Mouse (Mus musculus): Measurements from ENCODE around the gene Bicra. TPM values are rescaled to one million over a fixed set of nuclear protein-coding genes. Genes with fewer than 3 reads are reported as not detected.

The Bicra gene
- total and polyA plus RNA-seq, 3 experiments, result 0.81 to 14.1 TPM; not detected in 1

DNA sequence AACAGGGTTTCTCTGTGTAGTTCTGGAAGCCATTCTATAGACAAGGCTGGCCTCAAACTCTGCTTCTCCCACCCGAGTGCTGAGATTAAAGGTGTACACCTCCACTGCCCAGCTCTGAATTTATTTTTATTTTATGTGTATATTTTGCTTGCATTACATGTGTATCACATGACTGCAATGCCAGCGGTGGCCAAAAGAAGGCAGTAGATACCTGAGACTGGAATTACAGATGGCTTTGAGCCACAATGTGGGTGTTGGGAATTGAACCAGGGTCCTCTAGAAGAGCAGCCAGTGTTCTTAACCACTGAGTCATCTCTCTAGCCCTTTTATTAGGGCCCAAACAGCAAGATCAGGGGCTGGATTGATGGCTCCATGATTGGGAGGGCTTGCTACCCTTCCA is 117.2 kb downstream of the Bicra start:
- peaks cover 0 to 5% of the 10 kb centered on the region in 2 experiments; a peak in 2 of 4 replicates for H3K4me1 ChIP-seq (ENCODE audit: control insufficient read depth in 1 of 2, insufficient read depth in 2 of 2, low read length in 2 of 2)
- DNase-seq (ENCODE audit: low read depth, low spot score), result peak; percentile 71
- H3K9ac ChIP-seq (ENCODE audit: control insufficient read depth, low read depth, low read length, poor library complexity, severe bottlenecking), result no peak overlapping the region
- H3K27ac ChIP-seq (ENCODE audit: control insufficient read depth, low read depth, low read length), result no peak overlapping the region
- H3K4me3 ChIP-seq (ENCODE audit: control insufficient read depth in 1 of 2, insufficient read depth in 1 of 2, low read depth in 2 of 2, low read length in 2 of 2), result no peak overlapping the region
- H3K36me3 ChIP-seq (ENCODE audit: control insufficient read depth in 1 of 2, insufficient read depth in 2 of 2, low read length in 2 of 2), result peaks cover 0 to 2% of the 10 kb centered on the region in 2 experiments; a peak in 1 of 4 replicates
- no peaks in the 10 kb centered on the region for H3K27me3 ChIP-seq (ENCODE audit: control insufficient read depth in 1 of 2, insufficient read depth in 2 of 2, low read length in 2 of 2)
- TF ChIP-seq USF2 (IDR thresholded peaks at IDR 0.05; ENCODE audit: borderline replicate concordance in 1 of 2, insufficient read depth in 1 of 2, low read depth in 1 of 2, low read length in 2 of 2), result no peak
- no peak for TF ChIP-seq ETS1 (IDR thresholded peaks at IDR 0.05; ENCODE audit: low read depth, low read length)
- no peak for TF ChIP-seq MXI1 (IDR thresholded peaks at IDR 0.05; ENCODE audit: low read depth, low read length)
- TF ChIP-seq RAD21 (IDR thresholded peaks at IDR 0.05; ENCODE audit: low read depth, low read length), result peak; percentile 73
- TF ChIP-seq ZNF384 (IDR thresholded peaks at IDR 0.05; ENCODE audit: low read depth, low read length), result no peak
- TF ChIP-seq ZC3H11A (IDR thresholded peaks at IDR 0.05; ENCODE audit: low read depth, low read length), result peak; percentile 32; the same call in 1 of the 2 replicates
- TF ChIP-seq KAT2A (conservative IDR thresholded peaks at IDR 0.05; ENCODE audit: low read depth, low read length), result no peak
- TF ChIP-seq SMC3 (IDR thresholded peaks at IDR 0.05; ENCODE audit: low read depth, low read length), result peak; percentile 50
- peak; percentile 82 for TF ChIP-seq USF1 (IDR thresholded peaks at IDR 0.05; ENCODE audit: low read depth, low read length)
- no peak for TF ChIP-seq CHD1 (IDR thresholded peaks at IDR 0.05; ENCODE audit: low read depth, low read length)
- TF ChIP-seq CTCF (IDR thresholded peaks at IDR 0.05 in 2 of 3, conservative IDR thresholded peaks at IDR 0.05 in 1 of 3; ENCODE audit: control insufficient read depth in 1 of 3, insufficient read depth in 1 of 3, low read depth in 2 of 3, low read length in 3 of 3, poor library complexity in 1 of 3, severe bottlenecking in 1 of 3), result peak; percentile 43 to 72 (median 61)
- no peak for TF ChIP-seq ZMIZ1 (IDR thresholded peaks at IDR 0.05; ENCODE audit: low read depth, low read length)
- TF ChIP-seq MAZ (IDR thresholded peaks at IDR 0.05; ENCODE audit: low read depth, low read length), result no peak
- H3K79me2 ChIP-seq (ENCODE audit: control insufficient read depth, insufficient read depth, low read length, poor library complexity), result no peaks in the 10 kb centered on the region
- H3K9me3 ChIP-seq (replicated peaks; ENCODE audit: insufficient read depth, low read length), result no peaks in the 10 kb centered on the region

DNA sequence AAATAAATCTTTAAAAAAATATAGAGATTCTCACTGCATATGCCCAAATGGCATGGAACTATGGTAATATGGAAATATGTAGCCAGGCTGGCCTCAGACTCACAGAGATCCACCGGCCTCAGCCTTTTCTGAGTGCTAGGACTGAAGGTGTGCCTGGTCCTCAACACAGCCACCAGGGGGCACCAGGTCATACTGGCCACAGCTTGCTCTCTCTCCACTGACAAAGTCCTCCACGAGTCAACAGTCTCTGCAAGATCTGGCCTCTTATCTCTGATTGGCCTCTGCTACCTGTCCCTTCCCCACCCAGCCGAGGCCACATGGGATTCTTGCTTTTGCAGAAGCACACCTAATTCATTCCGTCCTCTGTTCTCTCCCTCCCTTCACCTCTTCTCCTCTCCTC is 117.8 kb downstream of the Bicra start:
- peak; percentile 87 for DNase-seq (ENCODE audit: low read depth, low spot score)
- no peak overlapping the region for H3K4me3 ChIP-seq (ENCODE audit: control insufficient read depth in 1 of 2, insufficient read depth in 1 of 2, low read depth in 2 of 2, low read length in 2 of 2)
- TF ChIP-seq SIN3A (IDR thresholded peaks at IDR 0.05; ENCODE audit: low read length) (peak; percentile 45; the same call in 1 of the 2 replicates), MYC (IDR thresholded peaks at IDR 0.05; ENCODE audit: low read depth, low read length) (0 out of 2 replicates have a peak, but pooled peaks have one; percentile 50), GABPA (IDR thresholded peaks at IDR 0.05; ENCODE audit: low read depth, low read length) (no peak), GATA1 (IDR thresholded peaks at IDR 0.05; ENCODE audit: low read depth, low read length) (0 out of 2 replicates have a peak, but pooled peaks have one; percentile 25), RAD21 (IDR thresholded peaks at IDR 0.05; ENCODE audit: low read depth, low read length) (peak; percentile 65), SMC3 (IDR thresholded peaks at IDR 0.05; ENCODE audit: low read depth, low read length) (peak; percentile 91), CTCF (IDR thresholded peaks at IDR 0.05 in 2 of 3, conservative IDR thresholded peaks at IDR 0.05 in 1 of 3; ENCODE audit: control insufficient read depth in 1 of 3, insufficient read depth in 1 of 3, low read depth in 2 of 3, low read length in 3 of 3, poor library complexity in 1 of 3, severe bottlenecking in 1 of 3) (peak; percentile 81 to 92 (median 90)), ZC3H11A (IDR thresholded peaks at IDR 0.05; ENCODE audit: low read depth, low read length) (peak; percentile 69), MXI1 (IDR thresholded peaks at IDR 0.05; ENCODE audit: low read depth, low read length) (peak; percentile 75), JUND (IDR thresholded peaks at IDR 0.05; ENCODE audit: low read depth, low read length) (no peak), ZNF384 (IDR thresholded peaks at IDR 0.05; ENCODE audit: low read depth, low read length) (no peak), MAX (IDR thresholded peaks at IDR 0.05; ENCODE audit: low read length) (0 out of 2 replicates have a peak, but pooled peaks have one; percentile 50)

More for the DNA sequence above, 117.8 kb downstream of the Bicra start:
- H3K9ac ChIP-seq (ENCODE audit: control insufficient read depth, low read depth, low read length, poor library complexity, severe bottlenecking), result no peak overlapping the region
- no peaks in the 10 kb centered on the region for H3K9me3 ChIP-seq (replicated peaks; ENCODE audit: insufficient read depth, low read length)
- peaks cover 0 to 5% of the 10 kb centered on the region in 2 experiments; a peak in 2 of 4 replicates for H3K4me1 ChIP-seq (ENCODE audit: control insufficient read depth in 1 of 2, insufficient read depth in 2 of 2, low read length in 2 of 2)
- H3K27ac ChIP-seq (ENCODE audit: control insufficient read depth, low read depth, low read length), result no peak overlapping the region
- H3K79me2 ChIP-seq (ENCODE audit: control insufficient read depth, insufficient read depth, low read length, poor library complexity), result no peaks in the 10 kb centered on the region
- no peaks in the 10 kb centered on the region for H3K27me3 ChIP-seq (ENCODE audit: control insufficient read depth in 1 of 2, insufficient read depth in 2 of 2, low read length in 2 of 2)
- peaks cover 0 to 2% of the 10 kb centered on the region in 2 experiments; a peak in 1 of 4 replicates for H3K36me3 ChIP-seq (ENCODE audit: control insufficient read depth in 1 of 2, insufficient read depth in 2 of 2, low read length in 2 of 2)

Measured in MEL (cell line).